Mouse (Mus musculus): ENCODE results near the gene Cyct.

DNA sequence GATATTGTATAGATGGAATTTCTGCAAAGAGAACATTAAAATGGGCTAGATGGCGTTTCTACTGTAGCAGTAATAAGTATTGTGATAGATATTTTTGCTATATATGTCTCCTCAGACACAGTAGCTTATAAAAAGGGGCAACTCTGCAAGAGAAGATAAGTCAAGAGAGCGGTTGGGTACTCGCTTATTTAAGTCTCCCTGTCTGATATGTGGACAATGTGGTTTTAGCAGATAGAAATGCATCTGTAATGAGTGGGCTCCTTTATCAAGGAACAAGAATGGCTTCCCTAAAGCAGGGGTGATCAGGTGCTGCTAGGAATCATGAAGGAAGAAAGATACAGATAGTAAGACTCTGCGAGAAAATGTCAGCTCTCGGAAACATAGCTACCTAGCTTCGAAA is 39.9 kb downstream of the Cyct start:
- TF ChIP-seq POLR2A (IDR thresholded peaks at IDR 0.05; ENCODE audit: borderline replicate concordance, extremely low read depth, insufficient read depth, insufficient read length, poor library complexity, severe bottlenecking) (no peak), CTCF (IDR thresholded peaks at IDR 0.05; ENCODE audit: borderline replicate concordance, extremely low read depth, insufficient read depth, insufficient read length) (no peak)
